Mouse (Mus musculus) forebrain, postnatal 0 days (tissue): ENCODE measurements around the gene Lman1l. TPM values are rescaled to one million over a fixed set of nuclear protein-coding genes. Genes with fewer than 3 reads are reported as not detected.

Source experiments
- ATAC-seq: fragments of 200-750 bp; cut with Nextera tagmentation; 2 replicates; pipeline ENCODE4 v1.8.0; 2017; ENCODE audit warnings: mild to moderate bottlenecking, moderate library complexity
- DNase-seq: peaks from one replicate; pipeline ENCODE4 v3.0.0-alpha.2; 2015
- H3K27ac ChIP-seq: fragments of 300-500 bp; sonication (generic); 2 replicates; pipeline ENCODE4 v1.5.1; 2014; ENCODE audit warnings: low read depth, mild to moderate bottlenecking, antibody characterized with exemption, low read length, moderate library complexity, mixed read lengths
- H3K27me3 ChIP-seq: fragments of 300-500 bp; sonication (generic); 2 replicates; pipeline ENCODE4 v1.6.1; 2014; ENCODE audit warnings: mild to moderate bottlenecking, low read length, mixed read lengths; ENCODE audit not compliant: insufficient read depth
- H3K36me3 ChIP-seq: fragments of 300-500 bp; sonication (generic); 2 replicates; pipeline ENCODE4 v1.6.1; 2014; ENCODE audit warnings: mild to moderate bottlenecking, moderate library complexity; ENCODE audit not compliant: insufficient read depth
- H3K4me1 ChIP-seq: fragments of 300-500 bp; sonication (generic); 2 replicates; pipeline ENCODE4 v1.6.1; 2014; ENCODE audit warnings: antibody characterized with exemption; ENCODE audit not compliant: insufficient read depth
- H3K4me2 ChIP-seq: fragments of 300-500 bp; sonication (generic); 2 replicates; pipeline ENCODE4 v1.6.1; 2014; ENCODE audit warnings: low read depth, mild to moderate bottlenecking, moderate library complexity
- H3K4me3 ChIP-seq: fragments of 300-500 bp; sonication (generic); 2 replicates; pipeline ENCODE4 v1.5.1; 2014; ENCODE audit warnings: low read depth, low read length, mixed read lengths
- H3K9ac ChIP-seq: fragments of 300-500 bp; sonication (generic); 2 replicates; pipeline ENCODE4 v1.6.1; 2014; ENCODE audit warnings: mild to moderate bottlenecking
- H3K9me3 ChIP-seq: fragments of 300-500 bp; sonication (generic); 2 replicates; pipeline ENCODE4 v1.6.1; 2016; ENCODE audit warnings: low read length
- CTCF ChIP-seq: sonication (generic); IDR thresholded peaks from 2 replicates; pipeline ENCODE4 v1.5.1; 2016; ENCODE audit warnings: antibody characterized with exemption, control low read depth, low read depth
- WGBS: fragments of 180-500 bp; shearing (Covaris S2); extraction: QIAGEN DNeasy Blood & Tissue Kit; methylation state at CpG from one replicate; pipeline ENCODE4 v1.1.7; 2014; 5-methylcytosine and 5-hydroxymethylcytosine counted together
- polyA plus RNA-seq: library from polyadenylated mRNA; unstranded; fragments of >200 nt; fragmentation: Nextera tagmentation; extraction: Ambion mirVana; gene quantifications from 2 replicates; pipeline ENCODE4 v1.2.1, GENCODE M21; 2015
- total RNA-seq: library from RNA; depleted of rRNA; stranded (reverse); fragments of >200 nt; gene quantifications from 2 replicates; pipeline ENCODE4 v1.2.3, GENCODE M21; 2014; rRNA removed

Lman1l gene
- total RNA-seq (not detected in 2 replicates), polyA plus RNA-seq (not detected in 2 replicates)

DNA sequence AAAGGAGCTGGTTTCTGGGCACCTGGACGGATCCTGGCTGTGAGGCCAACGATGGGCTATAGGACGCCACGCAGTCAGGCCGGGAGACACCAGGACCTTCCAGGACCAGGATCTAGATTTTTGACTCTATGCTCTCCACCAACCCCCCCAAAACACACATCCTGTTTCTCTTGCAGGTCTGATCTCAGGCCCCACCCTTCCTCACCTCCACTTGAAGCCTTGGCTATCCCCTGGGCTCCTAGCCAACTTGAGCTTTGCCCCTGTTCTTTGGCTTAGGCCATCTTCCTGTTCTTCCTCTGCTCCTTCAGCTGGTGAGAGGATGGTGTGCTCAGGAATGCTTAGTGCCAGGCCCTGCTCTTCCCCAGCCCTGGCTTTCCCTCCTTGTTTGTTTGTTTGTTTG is at the start of gene Lman1l:
TSS of gene Lman1l (minus strand) at position 101 of the 400 bp plus-strand sequence.
- Histone ChIP-seq H3K36me3 (peaks cover 10% of the 10 kb centered on the region), H3K27ac (no peak within 1 kb of the TSS), H3K9me3 (no peaks in the 10 kb centered on the region), H3K4me1 (no peaks in the 10 kb centered on the region), H3K9ac (no peak within 1 kb of the TSS), H3K4me3 (no peak within 1 kb of the TSS), H3K27me3 (no peaks in the 10 kb centered on the region), H3K4me2 (no peak within 1 kb of the TSS)
- ATAC-seq, result no peak
- no peak for TF ChIP-seq CTCF
- 92% methylated on average over 5 of the region's 5 CpGs for WGBS
- no peak for DNase-seq

DNA sequence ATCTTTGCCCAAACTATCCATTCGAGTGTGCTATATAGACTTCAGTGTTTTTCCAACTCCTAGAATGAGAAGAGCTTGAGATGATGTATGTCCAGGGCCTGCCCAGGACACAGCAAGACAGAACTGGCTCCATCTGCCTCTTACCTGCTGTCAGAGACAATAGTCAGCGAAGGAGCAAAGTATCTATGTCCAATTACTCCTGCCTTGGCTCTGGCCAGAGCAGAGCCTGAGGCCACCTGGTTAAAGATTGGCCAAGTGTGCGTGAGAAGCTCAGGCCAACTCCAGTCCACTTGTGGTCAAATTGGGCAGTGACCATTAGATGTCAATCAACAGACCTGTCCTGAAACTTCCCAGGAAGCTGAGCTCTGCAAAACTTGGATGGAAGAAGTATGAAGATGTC is 49.0 kb upstream of the Lman1l start:
- Histone ChIP-seq H3K4me3 (no peak overlapping the region), H3K27ac (no peak overlapping the region), H3K9me3 (no peaks in the 10 kb centered on the region), H3K27me3 (no peaks in the 10 kb centered on the region), H3K9ac (no peak overlapping the region), H3K36me3 (no peaks in the 10 kb centered on the region), H3K4me1 (no peaks in the 10 kb centered on the region), H3K4me2 (no peak overlapping the region)
- ATAC-seq (no peak), DNase-seq (no peak)
- no peak for TF ChIP-seq CTCF
- WGBS, result 89% methylated on average over 3 of the region's 3 CpGs

- no peak for DNase-seq
Measured at GRCm38 (mm10) chr9:57668277-57668676, 47.7 kb upstream of the Lman1l start.

GRCm38 (mm10) chr9:57667817-57668216 is 47.2 kb upstream of the Lman1l start:
- DNase-seq (no peak), ATAC-seq (no peak)
- Histone ChIP-seq H3K9ac (no peak overlapping the region), H3K36me3 (no peaks in the 10 kb centered on the region), H3K4me3 (no peak overlapping the region), H3K4me1 (no peaks in the 10 kb centered on the region), H3K9me3 (no peaks in the 10 kb centered on the region), H3K27me3 (no peaks in the 10 kb centered on the region), H3K27ac (no peak overlapping the region), H3K4me2 (no peak overlapping the region)
- 50% methylated on average over 11 of the region's 11 CpGs for WGBS
- TF ChIP-seq CTCF, result no peak

More at GRCm38 (mm10) chr9:57668277-57668676, 47.7 kb upstream of the Lman1l start:
- H3K27me3 ChIP-seq, result no peaks in the 10 kb centered on the region
- H3K9ac ChIP-seq, result no peak overlapping the region
- H3K9me3 ChIP-seq, result no peaks in the 10 kb centered on the region
- no peaks in the 10 kb centered on the region for H3K4me1 ChIP-seq
- 30% methylated on average over 1 of the region's 1 CpGs for WGBS
- no peak overlapping the region for H3K4me2 ChIP-seq
- no peak overlapping the region for H3K4me3 ChIP-seq
- H3K36me3 ChIP-seq, result no peaks in the 10 kb centered on the region
- TF ChIP-seq CTCF, result no peak
- no peak for ATAC-seq
- H3K27ac ChIP-seq, result no peak overlapping the region

- Histone ChIP-seq H3K9ac (no peak overlapping the region), H3K9me3 (no peaks in the 10 kb centered on the region), H3K4me3 (no peak overlapping the region), H3K4me1 (no peaks in the 10 kb centered on the region), H3K4me2 (no peak overlapping the region), H3K27ac (no peak overlapping the region), H3K27me3 (no peaks in the 10 kb centered on the region), H3K36me3 (no peaks in the 10 kb centered on the region)
- ATAC-seq, result no peak
- DNase-seq, result no peak
- no peak for TF ChIP-seq CTCF
- WGBS, result 86% methylated on average over 3 of the region's 3 CpGs
Measured at GRCm38 (mm10) chr9:57667136-57667535, 46.6 kb upstream of the Lman1l start.

DNA sequence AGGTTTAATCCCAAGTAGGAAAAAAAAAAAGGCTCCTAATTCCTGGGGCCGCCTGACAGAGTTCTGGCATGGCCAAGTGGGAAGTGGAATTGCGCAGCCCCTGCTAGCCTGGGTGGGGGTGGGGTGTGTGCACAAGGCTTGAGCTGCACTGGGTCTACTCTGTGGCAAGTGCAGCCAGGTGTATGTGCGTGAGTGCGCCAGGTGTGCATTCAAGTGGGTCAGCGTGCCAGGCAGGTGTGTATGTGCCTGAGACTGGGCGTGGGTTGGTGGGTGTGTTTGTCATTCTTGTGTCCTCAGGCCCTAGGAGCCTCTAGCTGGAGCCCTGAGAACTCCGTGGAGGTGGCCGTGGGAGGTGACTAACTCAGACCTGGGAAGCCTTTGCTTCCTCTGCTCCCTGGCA is 46.0 kb upstream of the Lman1l start:
- H3K4me1 ChIP-seq, result no peaks in the 10 kb centered on the region
- no peak for TF ChIP-seq CTCF
- H3K9ac ChIP-seq, result no peak overlapping the region
- DNase-seq, result no peak
- no peak for ATAC-seq
- H3K9me3 ChIP-seq, result no peaks in the 10 kb centered on the region
- no peak overlapping the region for H3K4me2 ChIP-seq
- H3K27ac ChIP-seq, result no peak overlapping the region
- H3K36me3 ChIP-seq, result no peaks in the 10 kb centered on the region
- WGBS, result 85% methylated on average over 8 of the region's 8 CpGs
- no peak overlapping the region for H3K4me3 ChIP-seq
- no peaks in the 10 kb centered on the region for H3K27me3 ChIP-seq

- no peak for TF ChIP-seq CTCF
- H3K4me2 ChIP-seq, result no peak overlapping the region
- no peaks in the 10 kb centered on the region for H3K36me3 ChIP-seq
- H3K27me3 ChIP-seq, result no peaks in the 10 kb centered on the region
- no peaks in the 10 kb centered on the region for H3K9me3 ChIP-seq
- no peak overlapping the region for H3K4me3 ChIP-seq
- DNase-seq (no peak), ATAC-seq (no peak)
- H3K9ac ChIP-seq, result no peak overlapping the region
- H3K27ac ChIP-seq, result no peak overlapping the region
- no peaks in the 10 kb centered on the region for H3K4me1 ChIP-seq
- WGBS, result 64% methylated on average over 7 of the region's 7 CpGs
Measured at GRCm38 (mm10) chr9:57664616-57665015, 44.0 kb upstream of the Lman1l start.
